Mouse (Mus musculus): ENCODE measurements at regions not wholly inside any gene's neighbourhood (a gene's known extent, or its start where the extent isn't known, plus 50 kb on each side); places are given as distances from the start of the nearest gene placed in this dataset.

- TF ChIP-seq CTCF (IDR thresholded peaks at IDR 0.05; ENCODE audit: low read depth, low read length) (no peak), POLR2A (IDR thresholded peaks at IDR 0.05; ENCODE audit: borderline replicate concordance, low read depth, low read length) (no peak)
Measured at GRCm38 (mm10) chr15:25536451-25537334, 85.6 kb upstream of the Myo10 start.

All from bone marrow macrophage, adult 2 months (primary cell).